Mouse (Mus musculus) MEL (cell line): ENCODE data around the gene Sorbs1.

Experiments
- CHD1 ChIP-seq: IDR thresholded peaks from 2 replicates; pipeline ENCODE4 v1.6.1; 2012; ENCODE audit warnings: low read depth, mild to moderate bottlenecking, inconsistent platforms, low read length, improper control_type of control experiment
- GABPA ChIP-seq: IDR thresholded peaks from 2 replicates; pipeline ENCODE4 v1.6.1; 2012; ENCODE audit warnings: low read depth, mild to moderate bottlenecking, inconsistent platforms, low read length, improper control_type of control experiment, moderate library complexity
- GATA1 ChIP-seq: IDR thresholded peaks from 2 replicates; pipeline ENCODE4 v1.6.1; 2011; ENCODE audit warnings: low read depth, low read length, improper control_type of control experiment
- HCFC1 ChIP-seq: IDR thresholded peaks from 2 replicates; pipeline ENCODE4 v1.6.1; 2012; ENCODE audit warnings: low read depth, mild to moderate bottlenecking, inconsistent platforms, low read length, improper control_type of control experiment, moderate library complexity
- JUND ChIP-seq: IDR thresholded peaks from 2 replicates; pipeline ENCODE4 v1.6.1; 2011; ENCODE audit warnings: low read depth, mild to moderate bottlenecking, improper control_type of control experiment, low read length
- KAT2A ChIP-seq: conservative IDR thresholded peaks from 2 replicates; pipeline ENCODE4 v1.6.1; 2012; ENCODE audit warnings: low read depth, low read length, improper control_type of control experiment, inconsistent platforms
- MAFK ChIP-seq: IDR thresholded peaks from 2 replicates; pipeline ENCODE4 v1.6.1; 2011; ENCODE audit warnings: low read depth, mild to moderate bottlenecking, low read length, improper control_type of control experiment, borderline replicate concordance
- MAX ChIP-seq: IDR thresholded peaks from 2 replicates; pipeline ENCODE4 v1.6.1; 2011; ENCODE audit warnings: low read length, improper control_type of control experiment
- RAD21 ChIP-seq: IDR thresholded peaks from 2 replicates; pipeline ENCODE4 v1.6.1; 2011; ENCODE audit warnings: mild to moderate bottlenecking, low read depth, low read length, improper control_type of control experiment
- RCOR1 ChIP-seq: IDR thresholded peaks from 2 replicates; pipeline ENCODE4 v1.6.1; 2012; ENCODE audit warnings: low read depth, mild to moderate bottlenecking, inconsistent platforms, low read length, improper control_type of control experiment
- SIN3A ChIP-seq: IDR thresholded peaks from 2 replicates; pipeline ENCODE4 v1.6.1; 2012; ENCODE audit warnings: low read length, improper control_type of control experiment, inconsistent platforms
- TBP ChIP-seq: IDR thresholded peaks from 2 replicates; pipeline ENCODE4 v1.8.0; 2011; ENCODE audit warnings: low read depth, low read length, improper control_type of control experiment

DNA sequence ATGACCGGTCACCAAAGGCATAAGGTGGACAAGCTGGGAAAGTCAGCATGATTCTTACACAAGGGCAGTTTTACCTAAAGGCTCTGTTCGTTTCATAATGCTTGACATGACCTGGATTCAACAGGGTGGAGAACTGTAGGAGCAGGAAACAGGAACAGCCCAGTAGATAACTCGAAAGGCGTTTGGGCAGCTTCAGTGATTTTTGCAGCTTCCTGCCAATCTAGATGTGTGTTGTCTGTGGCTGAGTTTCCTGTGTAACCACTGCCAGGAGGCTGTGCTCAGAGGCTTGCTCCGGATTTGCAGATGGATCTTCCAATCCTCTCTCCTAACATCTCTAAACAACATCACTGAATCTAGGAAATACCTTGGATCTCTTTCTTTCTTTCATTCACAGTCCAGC is 18.9 kb upstream of the Sorbs1 start:
- no peak for TF ChIP-seq TBP
- no peak for TF ChIP-seq KAT2A
- 0 out of 2 replicates have a peak, but pooled peaks have one; percentile 6 for TF ChIP-seq GATA1
- no peak for TF ChIP-seq HCFC1
- no peak for TF ChIP-seq CHD1
- TF ChIP-seq MAFK: no peak
- TF ChIP-seq RCOR1: peak; percentile 73; the same call in 1 of the 2 replicates
- no peak for TF ChIP-seq RAD21
- TF ChIP-seq SIN3A: no peak
- TF ChIP-seq JUND: no peak
- no peak for TF ChIP-seq MAX
- no peak for TF ChIP-seq GABPA
